Mouse (Mus musculus) G1E (cell line): ENCODE measurements at regions not wholly inside any gene's neighbourhood (a gene's known extent, or its start where the extent isn't known, plus 50 kb on each side); places are given as distances from the start of the nearest gene placed in this dataset.

Experiments
- ATAC-seq: 2 replicates; pipeline ENCODE4 v1.8.0; 2016; ENCODE audit warnings: mild to moderate bottlenecking; ENCODE audit not compliant: insufficient number of reproducible peaks, poor library complexity, low FRiP score, severe bottlenecking; ENCODE audit errors: extremely low read depth
- DNase-seq: peaks from one replicate; pipeline ENCODE4 v3.0.0; 2012; ENCODE audit warnings: low spot score
- H3K27me3 ChIP-seq: 2 replicates; pipeline ENCODE4 v1.6.1; 2012; ENCODE audit warnings: mild to moderate bottlenecking, low read length, inconsistent platforms; ENCODE audit not compliant: insufficient read depth
- H3K36me3 ChIP-seq: replicated peaks from 2 replicates; pipeline ENCODE3; 2012; ENCODE audit warnings: mild to moderate bottlenecking, inconsistent platforms
- H3K4me1 ChIP-seq: 2 replicates; pipeline ENCODE4 v1.6.1; 2012; ENCODE audit warnings: low read depth, low read length, inconsistent platforms, mixed read lengths; ENCODE audit not compliant: insufficient read depth
- H3K4me3 ChIP-seq: 2 replicates; pipeline ENCODE4 v1.5.1; 2012; ENCODE audit warnings: low read depth, mild to moderate bottlenecking, inconsistent platforms, low read length, moderate library complexity, mixed read lengths
- H3K9me3 ChIP-seq: replicated peaks from 2 replicates; pipeline ENCODE4 v1.6.1; 2012; ENCODE audit warnings: inconsistent platforms
- CTCF ChIP-seq: IDR thresholded peaks from 2 replicates; pipeline ENCODE4 v1.5.1; 2012; ENCODE audit warnings: low read depth, low read length, inconsistent platforms, mixed read lengths
- GATA1 ChIP-seq: IDR thresholded peaks from 2 replicates; pipeline ENCODE4 v1.6.1; 2012; ENCODE audit warnings: borderline replicate concordance, low read length, inconsistent platforms, mixed read lengths
- GATA2 ChIP-seq: IDR thresholded peaks from 2 replicates; pipeline ENCODE4 v1.6.1; 2012; ENCODE audit warnings: low read depth, low read length, inconsistent platforms, borderline replicate concordance
- POLR2AphosphoS5 ChIP-seq: IDR thresholded peaks from 2 replicates; pipeline ENCODE4 v1.6.1; 2012; ENCODE audit warnings: low read depth, low read length, inconsistent platforms; ENCODE audit not compliant: insufficient replicate concordance
- TAL1 ChIP-seq: conservative IDR thresholded peaks from 2 replicates; pipeline ENCODE4 v1.6.1; 2012; ENCODE audit warnings: low read depth, low read length, inconsistent platforms, mixed read lengths

DNA sequence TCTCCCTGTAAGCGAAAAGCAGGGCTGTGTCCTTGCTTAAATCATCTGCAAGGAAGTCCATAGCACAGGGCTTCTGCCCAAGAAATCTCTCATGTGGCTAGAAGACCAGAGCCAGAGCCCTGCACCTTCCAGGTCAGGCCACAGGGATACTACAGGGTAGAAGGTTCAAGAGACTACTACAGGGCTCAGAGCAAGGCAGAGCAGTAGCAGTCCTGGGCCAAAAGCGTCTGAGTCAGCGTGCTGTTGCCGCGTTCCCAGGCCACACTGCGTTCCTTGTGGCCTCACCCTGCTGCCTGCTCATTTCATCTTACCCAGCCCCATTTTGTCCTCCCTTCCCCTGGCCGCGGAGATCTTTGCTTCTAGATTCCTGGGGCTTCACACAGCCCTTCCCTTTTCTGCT is 283.0 kb upstream of the Spred2 start:
- no peak overlapping the region for H3K4me3 ChIP-seq
- TF ChIP-seq CTCF (no peak), POLR2AphosphoS5 (no peak), TAL1 (no peak), GATA1 (no peak), GATA2 (no peak)
- ATAC-seq = no peak
- no peaks in the 10 kb centered on the region for H3K9me3 ChIP-seq
- no peaks in the 10 kb centered on the region for H3K4me1 ChIP-seq
- peaks cover 12% of the 10 kb centered on the region for H3K27me3 ChIP-seq
- no peak for DNase-seq
- no peaks in the 10 kb centered on the region for H3K36me3 ChIP-seq

DNA sequence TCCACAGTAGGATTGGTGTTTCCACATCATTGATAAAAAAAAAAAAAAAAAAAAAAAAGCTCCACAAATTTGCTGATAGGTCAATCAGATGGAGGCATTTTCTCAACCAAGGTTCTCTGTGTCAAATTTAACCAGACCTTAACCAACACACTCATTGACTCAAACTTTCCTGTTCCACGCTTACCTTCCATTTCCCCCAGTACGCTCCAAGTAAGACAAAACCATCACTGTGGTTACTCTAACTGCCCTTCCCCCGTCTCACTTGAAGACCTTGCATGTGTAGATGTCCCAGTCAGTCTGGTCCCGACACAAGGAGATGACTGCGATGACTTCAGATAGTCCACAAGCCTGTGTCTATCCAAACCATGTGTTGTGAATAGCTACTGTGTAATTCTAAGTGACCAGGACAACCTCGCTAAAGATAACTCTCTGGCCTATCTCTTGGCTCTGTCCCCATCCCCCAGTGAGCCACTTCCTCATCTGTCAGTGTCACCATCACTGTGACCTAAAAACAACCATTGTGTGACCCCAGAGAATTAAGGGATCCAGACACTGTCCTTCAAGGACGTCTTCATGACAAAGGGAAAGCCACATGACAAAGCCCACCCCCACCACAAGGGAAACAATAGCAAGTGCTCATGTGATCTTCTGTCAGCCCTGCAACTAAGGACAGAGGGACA is 279.9 kb upstream of the Spred2 start:
- Histone ChIP-seq H3K9me3 (no peaks in the 10 kb centered on the region), H3K4me3 (no peak overlapping the region), H3K27me3 (peaks cover 12% of the 10 kb centered on the region), H3K36me3 (no peaks in the 10 kb centered on the region), H3K4me1 (no peaks in the 10 kb centered on the region)
- DNase-seq (no peak), ATAC-seq (no peak)
- TF ChIP-seq CTCF (no peak), TAL1 (no peak), GATA1 (no peak), POLR2AphosphoS5 (no peak), GATA2 (no peak)

DNA sequence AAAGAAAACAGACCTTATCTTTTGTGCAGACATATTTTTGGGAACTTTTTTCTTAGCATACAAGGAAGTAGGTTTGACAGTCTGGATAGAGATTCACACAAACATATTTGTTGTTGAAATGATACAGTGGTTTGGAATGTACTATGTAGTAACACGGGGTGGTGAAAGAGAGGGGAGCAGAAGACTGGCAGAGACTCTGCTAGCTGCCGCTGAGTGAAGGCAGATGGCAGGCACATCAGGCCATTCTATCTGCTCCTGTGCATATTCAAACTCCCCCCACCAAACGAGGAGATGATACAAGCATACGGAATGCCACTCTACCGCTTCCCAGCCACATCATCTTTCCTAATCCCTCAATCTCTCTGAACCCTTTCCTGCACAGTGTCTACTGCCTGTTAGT is 279.1 kb upstream of the Spred2 start:
- DNase-seq = no peak
- Histone ChIP-seq H3K9me3 (no peaks in the 10 kb centered on the region), H3K4me3 (no peak overlapping the region), H3K27me3 (peaks cover 12% of the 10 kb centered on the region), H3K36me3 (no peaks in the 10 kb centered on the region), H3K4me1 (no peaks in the 10 kb centered on the region)
- no peak for ATAC-seq
- TF ChIP-seq CTCF (no peak), GATA2 (no peak), GATA1 (no peak)

- TF ChIP-seq TAL1 (no peak), POLR2AphosphoS5 (no peak), CTCF (no peak), GATA1 (no peak), GATA2 (no peak)
- no peak for DNase-seq
- H3K9me3 ChIP-seq = no peaks in the 10 kb centered on the region
- H3K27me3 ChIP-seq = no peaks in the 10 kb centered on the region; the same call in 1 of the 2 replicates
- no peaks in the 10 kb centered on the region for H3K36me3 ChIP-seq
- no peak overlapping the region for H3K4me3 ChIP-seq
- ATAC-seq = no peak
- no peaks in the 10 kb centered on the region for H3K4me1 ChIP-seq
These were observed 272.7 kb upstream of the Spred2 start for GRCm38 (mm10) chr11:19651522-19651921.

GRCm38 (mm10) chr11:19651929-19652328 is 272.2 kb upstream of the Spred2 start:
- DNase-seq (no peak), ATAC-seq (no peak)
- H3K4me3 ChIP-seq = no peak overlapping the region
- no peaks in the 10 kb centered on the region; the same call in none of the 2 replicates for H3K27me3 ChIP-seq
- no peaks in the 10 kb centered on the region for H3K36me3 ChIP-seq
- H3K4me1 ChIP-seq = no peaks in the 10 kb centered on the region
- no peak for TF ChIP-seq GATA2
- no peak for TF ChIP-seq GATA1
- no peak for TF ChIP-seq TAL1
- no peak for TF ChIP-seq POLR2AphosphoS5
- no peak for TF ChIP-seq CTCF
- H3K9me3 ChIP-seq = no peaks in the 10 kb centered on the region

DNA sequence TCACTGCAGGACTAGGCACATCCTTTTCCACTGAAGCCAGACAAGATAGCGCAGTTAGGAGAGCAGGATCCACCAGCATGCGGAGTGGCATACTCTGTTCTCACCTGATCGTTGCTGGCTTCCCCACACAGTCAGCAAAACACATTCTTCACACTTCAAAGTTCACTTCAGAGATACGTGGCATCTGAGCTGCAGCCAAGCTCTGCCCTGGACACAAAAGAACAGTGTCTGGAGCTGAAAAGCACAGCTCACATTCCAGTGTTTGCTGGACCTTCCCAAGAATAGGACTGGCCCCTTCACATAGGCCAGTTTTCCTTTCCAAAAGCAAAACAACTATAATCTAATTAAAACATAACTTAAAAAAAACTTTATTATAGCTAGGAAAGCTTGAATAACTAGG is 264.7 kb upstream of the Spred2 start:
- Histone ChIP-seq H3K4me1 (no peaks in the 10 kb centered on the region), H3K27me3 (peaks cover 2% of the 10 kb centered on the region; the same call in 1 of the 2 replicates), H3K9me3 (no peaks in the 10 kb centered on the region), H3K4me3 (no peak overlapping the region), H3K36me3 (no peaks in the 10 kb centered on the region)
- no peak for DNase-seq
- no peak for TF ChIP-seq CTCF
- TF ChIP-seq POLR2AphosphoS5 = no peak
- no peak for TF ChIP-seq GATA2
- no peak for TF ChIP-seq GATA1
- TF ChIP-seq TAL1 = no peak
- no peak for ATAC-seq

DNA sequence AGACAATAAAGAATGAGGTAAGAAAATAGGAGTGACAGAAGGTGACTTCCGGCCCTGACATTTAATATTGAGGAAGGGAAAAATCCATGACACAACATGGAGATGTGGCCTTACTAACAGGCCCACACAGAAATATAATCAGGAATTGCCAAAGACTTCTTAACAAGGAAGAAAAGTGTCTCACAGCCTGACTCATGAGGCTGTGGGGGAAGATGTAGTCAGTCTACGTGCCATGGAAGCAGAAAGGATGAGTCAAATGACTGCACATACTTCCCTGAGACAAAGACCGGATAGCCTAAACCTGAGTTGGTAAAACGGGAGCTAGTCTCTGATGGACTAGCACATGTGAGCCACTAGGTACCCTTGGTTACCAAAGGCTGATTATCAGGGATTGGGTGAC is 257.4 kb upstream of the Spred2 start:
- DNase-seq = no peak
- TF ChIP-seq TAL1 = no peak
- TF ChIP-seq GATA1 = no peak
- no peak for TF ChIP-seq CTCF
- no peak for TF ChIP-seq POLR2AphosphoS5
- TF ChIP-seq GATA2 = no peak
- Histone ChIP-seq H3K36me3 (no peaks in the 10 kb centered on the region), H3K27me3 (no peaks in the 10 kb centered on the region), H3K4me3 (no peak overlapping the region), H3K9me3 (no peaks in the 10 kb centered on the region), H3K4me1 (no peaks in the 10 kb centered on the region)
- no peak for ATAC-seq
